Mouse (Mus musculus) cortical plate, adult 2 months (tissue): Measurements from ENCODE around the gene Fhl4.

Experiments used
- CTCF ChIP-seq: fragments of 200-500 bp; IDR thresholded peaks from 2 replicates; pipeline ENCODE4 v1.5.1; 2011; ENCODE audit warnings: mild to moderate bottlenecking, control low read depth, low read length; ENCODE audit not compliant: insufficient read depth; ENCODE audit errors: extremely low read depth
- POLR2A ChIP-seq: fragments of 200-500 bp; IDR thresholded peaks from 2 replicates; pipeline ENCODE4 v1.6.1; 2011; ENCODE audit warnings: mild to moderate bottlenecking, low read length, control low read depth; ENCODE audit not compliant: insufficient read depth; ENCODE audit errors: extremely low read depth

DNA sequence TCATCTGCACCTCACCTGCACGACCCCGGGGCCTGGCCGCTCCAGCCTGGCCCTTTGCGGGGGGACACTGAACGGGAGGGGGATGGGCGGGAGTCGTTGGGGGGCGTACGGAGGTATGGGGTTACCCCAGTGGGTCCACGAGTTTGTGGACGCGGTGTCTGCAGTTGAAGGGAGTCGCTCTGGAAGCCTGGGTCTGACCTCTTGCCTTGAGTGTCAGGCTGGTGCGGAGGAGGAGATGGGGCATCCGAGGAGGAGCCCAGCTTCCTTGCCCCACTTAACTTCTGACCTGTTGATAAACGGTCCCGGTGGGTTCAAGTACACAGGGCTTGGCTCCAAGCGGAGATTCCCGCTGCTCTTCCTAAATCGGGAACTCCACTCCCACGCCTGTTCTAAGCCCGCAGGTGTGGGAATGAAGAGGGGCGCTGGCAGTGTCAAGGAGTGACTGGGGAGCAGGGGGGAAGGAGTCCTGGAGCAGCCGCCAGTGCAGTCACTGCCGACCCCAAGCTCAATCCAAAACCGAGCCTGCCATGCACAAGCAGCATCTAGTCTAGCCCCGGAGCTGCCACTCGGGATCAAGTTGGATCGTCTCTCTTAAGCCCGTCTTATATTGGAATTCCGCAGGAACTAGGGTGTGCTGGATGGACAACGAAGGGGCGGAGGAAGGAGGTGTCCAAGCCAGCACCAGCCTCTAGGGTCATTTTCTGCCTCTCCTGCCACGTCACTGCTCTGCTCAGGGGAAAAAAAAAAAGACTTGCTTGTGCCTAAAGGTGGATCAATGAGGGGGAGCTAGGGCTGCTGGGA lies 990 bp upstream of the Fhl4 start:
- TF ChIP-seq CTCF = no peak
- no peak for TF ChIP-seq POLR2A
